Comparison of ENCODE assay signal across 8 mouse cellular contexts in genomic region chr4:148804137-148804779, GRCm38 (mm10). TPM values are rescaled to one million over a fixed set of nuclear protein-coding genes. Genes with fewer than 3 reads are reported as not detected.
DNase-seq lines count a peak whose midpoint lies in the region; ATAC-seq and TF ChIP-seq lines count a peak whose summit lies in the region.

Gene Casz1, plus strand, starts transcription at chr4:148804429.

- peak; percentile 82 for ATAC-seq in forebrain, embryonic 11.5 days (replicated peaks; ENCODE audit: low FRiP score)
- peak; percentile 78 for ATAC-seq in heart, embryonic 14.5 days (ENCODE audit: insufficient number of reproducible peaks, insufficient read depth, low FRiP score, low read depth)
- peak; percentile 73 for ATAC-seq in neural tube, embryonic 11.5 days (ENCODE audit: insufficient read depth, low FRiP score, low TSS enrichment)

- no peak for TF ChIP-seq CTCF in brain, embryonic 14.5 days (IDR thresholded peaks at IDR 0.05; ENCODE audit: borderline replicate concordance, extremely low read depth, insufficient read depth, insufficient read length)

- DNase-seq in 3134 (ENCODE audit: extremely low read depth, insufficient read length, low spot score) (peak; percentile 75), liver (peak; percentile 74)
- DNase-seq in brain, embryonic 14.5 days (ENCODE audit: low read depth): peak; percentile 97
- peak; percentile 97 for DNase-seq in forebrain, embryonic 11.5 days (ENCODE audit: low spot score)
- DNase-seq in kidney, postnatal 10 days: peak; percentile 97
- peak; percentile 94 for DNase-seq in neural tube, embryonic 11.5 days (ENCODE audit: low spot score)
- DNase-seq in urinary bladder, adult 18-20 months (ENCODE audit: low spot score in 2 of 2): peak; percentile 82 to 84

- H3K4me3 ChIP-seq in forebrain, embryonic 11.5 days (ENCODE audit: low read depth, low read length): peak within 1 kb of the TSS; percentile 55
- peak within 1 kb of the TSS; percentile 82 to 98 for H3K4me3 ChIP-seq in heart, embryonic 14.5 days (ENCODE audit: control insufficient read depth in 1 of 2, insufficient read depth in 1 of 2, low read depth in 1 of 2, low read length in 2 of 2)
- peak within 1 kb of the TSS; percentile 61 for H3K4me3 ChIP-seq in neural tube, embryonic 11.5 days (ENCODE audit: low read depth, low read length)

- peaks cover 35% of the 10 kb centered on the region for H3K27me3 ChIP-seq in forebrain, embryonic 11.5 days (ENCODE audit: control insufficient read depth, insufficient read depth, low read length)
- peaks cover 4% of the 10 kb centered on the region for H3K27me3 ChIP-seq in heart, embryonic 14.5 days (ENCODE audit: control insufficient read depth, insufficient read depth, low read length)
- peaks cover 66% of the 10 kb centered on the region for H3K27me3 ChIP-seq in neural tube, embryonic 11.5 days (ENCODE audit: control insufficient read depth, insufficient read depth, low read length)

- WGBS in forebrain, embryonic 11.5 days: under 1% methylated on average over 66 of the region's 68 CpGs
- WGBS in heart, embryonic 14.5 days: under 1% methylated on average over 68 of the region's 68 CpGs
- under 1% methylated on average over 68 of the region's 68 CpGs for WGBS in neural tube, embryonic 11.5 days

- H3K4me1 ChIP-seq in forebrain, embryonic 11.5 days (replicated peaks; ENCODE audit: control insufficient read depth, insufficient read depth, low read length): peaks cover 17% of the 10 kb centered on the region
- peaks cover 3 to 32% of the 10 kb centered on the region in 2 experiments for H3K4me1 ChIP-seq in heart, embryonic 14.5 days (ENCODE audit: control insufficient read depth in 2 of 2, insufficient read depth in 2 of 2, low read length in 2 of 2)
- peaks cover 25% of the 10 kb centered on the region for H3K4me1 ChIP-seq in neural tube, embryonic 11.5 days (ENCODE audit: control insufficient read depth, insufficient read depth, low read length)

- no peak within 1 kb of the TSS for H3K27ac ChIP-seq in forebrain, embryonic 11.5 days (ENCODE audit: low read depth, low read length)
- peak within 1 kb of the TSS; percentile 75 to 93 for H3K27ac ChIP-seq in heart, embryonic 14.5 days (replicated peaks in 1 of 2; ENCODE audit: control insufficient read depth in 1 of 2, insufficient read depth in 1 of 2, low read depth in 2 of 2, low read length in 2 of 2)
- peak within 1 kb of the TSS; percentile 29; the same call in 1 of the 2 replicates for H3K27ac ChIP-seq in neural tube, embryonic 11.5 days (ENCODE audit: low read depth, low read length)

- H3K36me3 ChIP-seq in forebrain, embryonic 11.5 days (ENCODE audit: control insufficient read depth, insufficient read depth, low read length): no peaks in the 10 kb centered on the region
- H3K36me3 ChIP-seq in heart, embryonic 14.5 days (ENCODE audit: control insufficient read depth, insufficient read depth, low read length): no peaks in the 10 kb centered on the region
- no peaks in the 10 kb centered on the region for H3K36me3 ChIP-seq in neural tube, embryonic 11.5 days (ENCODE audit: control insufficient read depth, insufficient read depth, low read length)

- peak within 1 kb of the TSS; percentile 60 for H3K9ac ChIP-seq in forebrain, embryonic 11.5 days (ENCODE audit: low read length)
- H3K9ac ChIP-seq in heart, embryonic 14.5 days (ENCODE audit: low read length): peak within 1 kb of the TSS; percentile 91
- peak within 1 kb of the TSS; percentile 61 for H3K9ac ChIP-seq in neural tube, embryonic 11.5 days (ENCODE audit: low read length)

- H3K9me3 ChIP-seq in forebrain, embryonic 11.5 days (ENCODE audit: control insufficient read depth, low read length): no peaks in the 10 kb centered on the region
- H3K9me3 ChIP-seq in heart, embryonic 14.5 days (ENCODE audit: control insufficient read depth, low read length): no peaks in the 10 kb centered on the region
- H3K9me3 ChIP-seq in neural tube, embryonic 11.5 days (ENCODE audit: control insufficient read depth, low read length): no peaks in the 10 kb centered on the region

- no peak for TF ChIP-seq POLR2A in brain, embryonic 14.5 days (IDR thresholded peaks at IDR 0.05; ENCODE audit: borderline replicate concordance, extremely low read depth, insufficient read depth, insufficient read length, poor library complexity, severe bottlenecking)

- peak within 1 kb of the TSS; percentile 99 for H3K4me2 ChIP-seq in forebrain, embryonic 11.5 days (ENCODE audit: low read depth, low read length, severe bottlenecking)
- peak within 1 kb of the TSS; percentile 83 for H3K4me2 ChIP-seq in heart, embryonic 14.5 days (ENCODE audit: low read length)
- peak within 1 kb of the TSS; percentile 94 for H3K4me2 ChIP-seq in neural tube, embryonic 11.5 days (ENCODE audit: low read depth)

RNA-seq across cellular contexts. Expression of gene Casz1, which starts in this region (rescaled TPM):
- polyA plus RNA-seq in brain, embryonic 14.5 days (2012; rRNA removed): 2.9 and 6.9 TPM in 2 replicates
- 3.4 and 3.6 TPM in 2 replicates for polyA plus RNA-seq in forebrain, embryonic 11.5 days (2014; fragmentation: Nextera tagmentation; extraction: Ambion mirVana)
- 24.6 and 26.6 TPM in 2 replicates for polyA plus RNA-seq in heart, embryonic 14.5 days (2014; fragmentation: Nextera tagmentation; extraction: Ambion mirVana)
- 4.9 and 7.3 TPM in 2 replicates for polyA plus RNA-seq in neural tube, embryonic 11.5 days (2014; fragmentation: Nextera tagmentation; extraction: Ambion mirVana)
